Mouse (Mus musculus): ENCODE measurements around the gene Cited1. TPM values are rescaled to one million over a fixed set of nuclear protein-coding genes. Genes with fewer than 3 reads are reported as not detected.

Cited1 gene
- total RNA-seq (2014; rRNA removed): 7.2 and 7.5 TPM in 2 replicates
- 7.1 and 9.5 TPM in 2 replicates for polyA plus RNA-seq (2015; fragmentation: Nextera tagmentation; extraction: Ambion mirVana)

DNA sequence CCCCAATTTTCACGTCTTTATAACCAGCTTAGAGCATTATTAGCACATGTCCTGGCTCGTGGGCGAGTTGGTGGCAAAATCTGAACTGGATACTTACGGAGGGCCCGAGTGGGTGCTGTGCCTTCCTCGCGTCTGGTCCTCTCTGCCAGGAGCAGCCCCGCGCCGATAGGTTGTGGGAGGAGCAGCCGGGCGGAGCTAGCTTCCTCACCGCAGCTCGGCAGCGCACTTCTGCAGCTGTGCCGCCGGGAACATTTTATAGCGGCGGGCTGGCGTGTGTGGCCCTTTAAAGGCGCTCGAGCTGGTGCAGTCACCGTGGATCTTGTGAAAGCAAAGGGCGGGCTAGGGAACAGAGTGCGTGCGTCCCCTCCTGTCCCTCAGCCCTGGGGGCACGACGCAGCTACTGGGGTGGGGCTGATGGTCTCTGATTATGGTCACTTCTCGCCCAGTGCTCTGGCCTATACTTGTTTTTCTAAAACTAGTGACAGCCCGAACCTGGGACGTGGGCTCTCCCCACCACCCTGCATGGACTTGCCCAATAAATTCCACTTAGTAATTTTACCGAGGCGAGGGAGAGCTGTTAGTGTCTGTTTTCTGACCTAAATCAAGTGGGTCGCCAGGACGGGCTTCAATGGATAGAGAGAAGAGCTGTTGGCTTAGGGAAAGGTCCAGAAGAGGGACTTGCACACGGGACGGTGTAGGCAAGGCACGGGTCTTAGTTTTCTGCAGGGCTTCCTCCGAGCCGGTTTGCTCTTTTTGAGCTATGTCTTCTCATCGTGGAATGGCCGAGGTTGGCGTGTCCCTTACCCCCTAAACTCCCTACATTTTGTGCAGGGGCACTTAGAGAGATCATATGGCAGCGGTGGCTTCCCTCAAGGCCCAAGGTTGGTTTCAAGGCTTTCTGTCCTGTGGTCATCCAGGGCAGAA, at the start of gene Cited1:
Gene Cited1 (minus strand): TSS at position 245 of the 924 bp plus-strand sequence.
- Histone ChIP-seq H3K4me2 (ENCODE audit: low read depth) (peak within 1 kb of the TSS; percentile 89), H3K4me3 (ENCODE audit: low read depth, low read length) (peak within 1 kb of the TSS; percentile 46), H3K36me3 (ENCODE audit: insufficient read depth) (no peaks in the 10 kb centered on the region), H3K9me3 (ENCODE audit: low read length) (no peaks in the 10 kb centered on the region), H3K27ac (ENCODE audit: low read depth, low read length) (no peak within 1 kb of the TSS), H3K27me3 (ENCODE audit: insufficient read depth, low read length) (no peaks in the 10 kb centered on the region), H3K9ac (peak within 1 kb of the TSS; percentile 40), H3K4me1 (ENCODE audit: insufficient read depth) (no peaks in the 10 kb centered on the region)
- DNase-seq (peak; percentile 81), ATAC-seq (peak; percentile 97)
- TF ChIP-seq CTCF (IDR thresholded peaks at IDR 0.05; ENCODE audit: low read depth): no peak
- WGBS: 29% methylated on average over 43 of the region's 44 CpGs

DNA sequence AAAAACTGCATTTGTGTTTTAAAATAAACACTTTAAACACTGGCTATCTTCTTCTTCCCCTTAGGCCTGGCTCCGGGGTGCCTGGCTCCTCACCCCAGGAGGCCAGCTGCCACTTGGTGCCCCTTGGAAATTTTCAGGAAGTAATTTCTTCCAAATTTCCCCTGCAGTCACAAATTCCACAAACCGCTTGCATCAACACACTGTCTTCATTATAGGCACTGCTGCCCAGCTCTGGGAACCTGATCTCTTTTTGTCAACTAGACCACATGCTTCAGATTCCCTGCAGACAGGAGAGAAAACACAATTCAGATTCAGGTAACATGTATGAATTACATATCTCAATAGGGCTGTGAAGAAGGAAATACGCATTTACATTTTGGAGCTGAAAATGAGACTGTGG, 32.9 kb upstream of the Cited1 start:
- no peak overlapping the region for H3K9ac ChIP-seq
- H3K4me3 ChIP-seq (ENCODE audit: low read depth, low read length): no peak overlapping the region
- TF ChIP-seq CTCF (IDR thresholded peaks at IDR 0.05; ENCODE audit: low read depth): no peak
- 92% methylated on average over 3 of the region's 3 CpGs for whole genome bisulfite sequencing
- no peak for ATAC-seq
- no peaks in the 10 kb centered on the region for H3K36me3 ChIP-seq (ENCODE audit: insufficient read depth)
- H3K9me3 ChIP-seq (ENCODE audit: low read length): no peaks in the 10 kb centered on the region
- H3K4me1 ChIP-seq (ENCODE audit: insufficient read depth): no peaks in the 10 kb centered on the region
- no peak overlapping the region for H3K4me2 ChIP-seq (ENCODE audit: low read depth)
- H3K27ac ChIP-seq (ENCODE audit: low read depth, low read length): no peak overlapping the region
- no peaks in the 10 kb centered on the region for H3K27me3 ChIP-seq (ENCODE audit: insufficient read depth, low read length)
- DNase-seq: no peak

DNA sequence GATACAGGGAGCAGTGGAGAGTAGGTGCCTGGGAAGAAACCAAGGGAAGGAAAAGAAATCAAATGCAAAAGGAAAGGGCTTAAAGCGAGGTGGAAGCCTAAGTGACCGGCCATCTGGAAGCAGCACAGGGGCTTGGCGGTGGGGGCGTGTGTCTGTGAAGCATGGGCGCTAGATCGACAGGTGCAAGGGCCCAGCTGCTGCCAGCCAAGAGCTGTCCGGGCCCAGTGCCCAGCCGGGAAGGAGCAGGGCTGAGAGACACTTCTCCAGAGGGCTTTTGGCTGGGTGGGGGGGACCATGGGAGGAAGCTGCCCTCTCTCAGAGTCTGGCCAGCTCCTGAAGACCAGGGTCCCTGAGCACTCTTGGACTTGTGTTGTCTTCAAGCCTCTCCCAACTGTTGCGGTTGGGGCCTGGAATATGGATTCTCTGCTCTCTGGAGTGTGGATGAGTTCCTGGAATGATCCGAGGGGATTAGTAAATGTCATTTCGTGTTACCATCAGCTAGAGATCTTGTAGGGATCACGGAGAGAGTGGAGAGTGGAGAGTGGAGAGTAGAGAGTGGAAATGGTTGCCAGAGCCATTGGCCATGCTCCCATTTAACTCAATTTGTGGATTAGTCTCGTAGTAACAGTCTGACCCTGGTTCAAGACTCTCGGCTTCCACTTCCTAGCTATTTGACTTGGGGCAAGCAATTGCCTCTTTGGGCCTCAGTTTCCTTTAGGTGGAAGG, 10.8 kb upstream of the Cited1 start:
- no peak overlapping the region for H3K27ac ChIP-seq (ENCODE audit: low read depth, low read length)
- H3K4me3 ChIP-seq (ENCODE audit: low read depth, low read length): no peak overlapping the region
- H3K9me3 ChIP-seq (ENCODE audit: low read length): no peaks in the 10 kb centered on the region
- no peaks in the 10 kb centered on the region for H3K36me3 ChIP-seq (ENCODE audit: insufficient read depth)
- DNase-seq: peak; percentile 1
- H3K4me2 ChIP-seq (ENCODE audit: low read depth): no peak overlapping the region
- H3K27me3 ChIP-seq (ENCODE audit: insufficient read depth, low read length): no peaks in the 10 kb centered on the region; the same call in 1 of the 2 replicates
- no peak for ATAC-seq
- H3K9ac ChIP-seq: no peak overlapping the region
- TF ChIP-seq CTCF (IDR thresholded peaks at IDR 0.05; ENCODE audit: low read depth): no peak
- no peaks in the 10 kb centered on the region for H3K4me1 ChIP-seq (ENCODE audit: insufficient read depth)
- 71% methylated on average over 14 of the region's 14 CpGs for WGBS

DNA sequence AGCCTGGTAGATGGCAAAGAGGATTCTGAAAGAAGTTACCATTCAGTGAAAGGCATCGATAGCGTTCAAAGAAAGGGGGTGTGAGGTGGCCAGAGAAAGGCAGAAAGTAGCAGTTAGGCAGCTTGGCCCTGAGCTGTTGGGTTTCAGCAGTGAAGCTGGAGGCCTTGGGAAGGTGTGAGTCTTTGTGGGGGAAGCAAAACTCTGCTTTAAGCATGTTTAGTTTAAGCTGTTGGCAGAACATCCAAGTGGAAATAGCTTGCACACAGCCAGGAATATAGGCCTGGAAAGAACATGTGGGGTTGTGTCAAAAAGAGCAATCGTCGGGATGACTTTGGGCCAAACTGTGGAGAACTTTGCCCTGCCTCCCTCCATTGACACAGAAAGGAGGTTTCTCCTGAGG, 7.8 kb upstream of the Cited1 start:
- Histone ChIP-seq H3K27me3 (ENCODE audit: insufficient read depth, low read length) (no peaks in the 10 kb centered on the region; the same call in 1 of the 2 replicates), H3K36me3 (ENCODE audit: insufficient read depth) (no peaks in the 10 kb centered on the region), H3K9me3 (ENCODE audit: low read length) (no peaks in the 10 kb centered on the region), H3K27ac (ENCODE audit: low read depth, low read length) (no peak overlapping the region), H3K9ac (no peak overlapping the region), H3K4me2 (ENCODE audit: low read depth) (no peak overlapping the region), H3K4me1 (ENCODE audit: insufficient read depth) (no peaks in the 10 kb centered on the region), H3K4me3 (ENCODE audit: low read depth, low read length) (no peak overlapping the region)
- WGBS: 95% methylated on average over 4 of the region's 4 CpGs
- ATAC-seq (no peak), DNase-seq (no peak)
- TF ChIP-seq CTCF (IDR thresholded peaks at IDR 0.05; ENCODE audit: low read depth): no peak

DNA sequence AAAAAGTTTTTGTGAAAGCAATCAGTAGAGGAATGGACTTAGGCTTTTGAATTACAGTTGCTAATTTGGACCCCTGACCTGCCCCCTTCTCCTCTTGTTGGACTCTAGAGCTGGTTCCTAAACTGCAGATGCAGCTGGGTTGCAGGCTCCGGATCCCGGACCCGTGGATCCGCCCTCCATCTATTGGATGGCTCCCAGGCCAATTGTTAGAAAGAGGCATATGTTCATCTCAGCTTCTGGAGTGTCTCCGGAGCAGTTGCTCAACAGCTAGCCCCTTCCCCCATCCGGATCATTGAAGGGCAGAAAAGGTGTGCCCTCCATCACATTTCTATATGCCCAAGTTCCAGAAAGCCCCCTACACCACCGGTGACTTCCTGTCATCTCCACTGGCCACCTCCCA, 1.9 kb upstream of the Cited1 start:
- ATAC-seq: no peak
- WGBS: 29% methylated on average over 7 of the region's 7 CpGs
- Histone ChIP-seq H3K27me3 (ENCODE audit: insufficient read depth, low read length) (no peaks in the 10 kb centered on the region), H3K9ac (no peak overlapping the region), H3K36me3 (ENCODE audit: insufficient read depth) (no peaks in the 10 kb centered on the region), H3K4me3 (ENCODE audit: low read depth, low read length) (peak overlapping the region; percentile 1; the same call in 1 of the 2 replicates), H3K4me2 (ENCODE audit: low read depth) (peak overlapping the region; percentile 32), H3K4me1 (ENCODE audit: insufficient read depth) (no peaks in the 10 kb centered on the region), H3K9me3 (ENCODE audit: low read length) (no peaks in the 10 kb centered on the region), H3K27ac (ENCODE audit: low read depth, low read length) (no peak overlapping the region)
- peak; percentile 33 for DNase-seq
- no peak for TF ChIP-seq CTCF (IDR thresholded peaks at IDR 0.05; ENCODE audit: low read depth)

DNA sequence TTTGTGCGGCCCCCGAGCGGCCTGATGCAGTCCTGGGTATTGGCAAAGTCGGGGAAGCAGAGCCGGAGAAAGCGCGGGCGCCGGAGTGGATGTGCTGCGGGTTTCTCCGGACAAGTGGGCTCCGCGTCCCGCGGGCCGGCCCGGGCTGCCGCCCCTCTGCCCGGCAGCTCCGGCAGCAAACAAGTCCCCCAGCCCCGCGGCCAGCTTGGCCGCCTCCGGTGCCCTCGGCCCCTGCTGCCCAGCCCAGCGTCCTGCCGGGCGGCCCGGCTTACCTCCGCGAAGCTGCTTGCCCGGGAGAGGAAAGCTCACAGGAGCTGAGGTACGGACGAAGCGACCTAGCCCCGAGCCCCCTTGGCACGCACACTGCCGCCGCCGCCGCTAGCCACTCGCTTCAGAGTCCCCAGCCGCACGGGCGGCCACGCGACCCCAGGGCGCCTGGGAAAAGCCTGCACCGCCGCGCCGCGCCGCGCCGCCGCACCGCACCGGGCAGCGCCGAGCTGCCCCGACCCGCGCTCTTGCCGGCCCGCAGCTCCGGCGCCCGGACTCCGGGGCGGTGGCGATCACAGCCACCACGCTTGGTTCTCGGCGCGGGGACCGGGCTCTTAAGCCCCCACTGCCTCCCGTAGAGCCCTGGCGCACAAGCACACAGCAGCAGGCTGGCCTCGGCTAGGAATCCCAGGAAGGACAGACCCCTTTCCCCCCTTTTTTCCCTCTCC, 602 bp downstream of the Cited1 start:
- no peak for TF ChIP-seq CTCF (IDR thresholded peaks at IDR 0.05; ENCODE audit: low read depth)
- Histone ChIP-seq H3K27ac (ENCODE audit: low read depth, low read length) (no peak overlapping the region), H3K4me1 (ENCODE audit: insufficient read depth) (no peaks in the 10 kb centered on the region), H3K4me2 (ENCODE audit: low read depth) (peak overlapping the region; percentile 89), H3K9ac (peak overlapping the region; percentile 40), H3K9me3 (ENCODE audit: low read length) (no peaks in the 10 kb centered on the region), H3K4me3 (ENCODE audit: low read depth, low read length) (peak overlapping the region; percentile 46), H3K27me3 (ENCODE audit: insufficient read depth, low read length) (no peaks in the 10 kb centered on the region), H3K36me3 (ENCODE audit: insufficient read depth) (no peaks in the 10 kb centered on the region)
- WGBS: 33% methylated on average over 66 of the region's 80 CpGs
- DNase-seq: no peak
- peak; percentile 43 for ATAC-seq
